In the genomic region with DNA sequence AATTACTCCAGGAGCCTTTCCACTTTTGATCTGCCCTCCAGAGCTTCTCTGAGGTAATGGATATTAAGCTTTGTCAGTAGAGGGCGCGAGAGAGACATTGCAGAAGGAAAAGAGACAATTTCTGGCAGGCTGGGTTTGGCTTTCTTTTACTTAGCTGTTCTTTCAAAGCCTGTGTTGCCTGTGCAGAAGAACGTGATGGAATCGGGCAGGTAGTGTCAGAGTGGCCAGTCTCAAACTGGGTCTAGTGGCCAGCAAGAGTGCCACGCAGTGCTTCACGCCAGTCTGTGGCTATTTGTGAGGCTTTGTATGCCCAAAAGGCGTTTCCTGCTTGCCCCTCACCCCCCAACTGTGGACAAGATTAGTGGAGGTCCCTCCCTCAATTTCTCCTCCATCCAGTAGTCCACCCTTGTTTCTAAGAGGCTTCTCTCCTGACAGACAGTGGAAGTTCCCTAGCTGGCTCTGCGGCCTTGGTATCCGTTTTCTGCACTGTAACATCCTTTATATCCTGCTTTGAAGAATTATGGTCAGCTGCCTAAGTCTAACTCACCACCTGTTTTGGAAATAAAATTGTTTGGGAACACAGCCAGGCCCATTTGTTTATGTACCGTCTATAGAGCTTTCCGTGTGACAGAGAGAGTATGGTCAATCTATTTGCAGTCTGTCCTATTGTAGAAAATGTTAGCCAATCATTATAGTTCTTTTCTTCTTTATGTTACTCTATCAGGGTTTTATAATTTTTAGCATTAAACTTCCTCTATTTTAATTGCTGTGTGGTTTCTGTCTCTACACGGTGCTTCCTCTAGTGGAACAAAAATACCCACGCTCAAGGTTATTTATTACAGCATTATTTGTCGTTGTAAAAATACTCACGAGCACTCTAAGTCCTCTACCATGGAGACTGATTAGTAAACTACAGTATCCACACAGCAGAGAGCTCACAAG, we compare ENCODE assay signal across 8 mouse cellular contexts. TPM values are rescaled to one million over a fixed set of nuclear protein-coding genes. Genes with fewer than 3 reads are reported as not detected.
DNase-seq lines count a peak whose midpoint lies in the region; ATAC-seq lines count a peak whose summit lies in the region.

No protein-coding gene starts in this region.

- no peak overlapping the region for H3K9ac ChIP-seq in midbrain, embryonic 14.5 days (replicated peaks; ENCODE audit: low read length)

- H3K27me3 ChIP-seq in midbrain, embryonic 14.5 days (ENCODE audit: control insufficient read depth, insufficient read depth, low read length), result no peaks in the 10 kb centered on the region

- ATAC-seq in granulocyte monocyte progenitor cell, adult 5-6 weeks (replicated peaks; ENCODE audit: poor library complexity, severe bottlenecking), result peak; percentile 75
- no peak; the same call in 1 of the 2 replicates for ATAC-seq in midbrain, embryonic 14.5 days (ENCODE audit: low FRiP score, low TSS enrichment)

- no peak overlapping the region for H3K4me3 ChIP-seq in midbrain, embryonic 14.5 days (replicated peaks; ENCODE audit: low read depth, low read length)

- intact Hi-C loops in heart, postnatal 25 days (cut with DNase I), result loop anchor here (1.0 kb wide), 1 partner anchor 76 kb away; no protein-coding TSS in a partner anchor
- intact Hi-C loops in left cerebral cortex, postnatal 4 days (cut with DNase I), result loop anchor here (5.0 kb wide), 1 partner anchor 79 kb away; no protein-coding TSS in a partner anchor

- 59% methylated on average over 15 of the region's 15 CpGs for WGBS in midbrain, embryonic 14.5 days

- peak; percentile 82 for DNase-seq in heart, adult 11 months
- no peak for DNase-seq in heart, postnatal 25 days (ENCODE audit: low spot score)
- DNase-seq in cerebellum, postnatal 36 days, result peak; percentile 54 to 77
- peak; percentile 27 for DNase-seq in kidney, adult 18-20 months
- peak; percentile 62 for DNase-seq in left cerebral cortex, postnatal 4 days
- DNase-seq in midbrain, embryonic 14.5 days, result peak; percentile 93
- peak; percentile 45 to 61 for DNase-seq in spleen, postnatal 36 days (ENCODE audit: low spot score in 2 of 2)

- no peaks in the 10 kb centered on the region for H3K4me1 ChIP-seq in midbrain, embryonic 14.5 days (ENCODE audit: control insufficient read depth, insufficient read depth, low read length)

- no peaks in the 10 kb centered on the region for H3K9me3 ChIP-seq in midbrain, embryonic 14.5 days (ENCODE audit: control insufficient read depth, low read length)

- H3K36me3 ChIP-seq in midbrain, embryonic 14.5 days (ENCODE audit: control insufficient read depth, insufficient read depth, low read length), result no peaks in the 10 kb centered on the region

- H3K4me2 ChIP-seq in midbrain, embryonic 14.5 days (ENCODE audit: low read length), result peak overlapping the region; percentile 13; the same call in 1 of the 2 replicates

- H3K27ac ChIP-seq in midbrain, embryonic 14.5 days (replicated peaks; ENCODE audit: low read depth, low read length), result no peak overlapping the region

RNA-seq across cellular contexts. Expression of a gene that starts 22.5 kb away (rescaled TPM):
- total RNA-seq in heart, postnatal 25 days (2021), result 1 to 10 TPM; 8.1 to 9.0 TPM
- total RNA-seq in granulocyte monocyte progenitor cell, adult 5-6 weeks (2014; fragmentation: Nextera tagmentation), result 0.81 and 1.7 TPM in 2 replicates
- 1.2 and 2.4 TPM in 2 replicates for total RNA-seq in granulocyte monocyte progenitor cell, adult 5-6 weeks (2017)
- 10 to 100 TPM; 23.0 to 25.4 TPM for total RNA-seq in left cerebral cortex, postnatal 4 days (2021)
- 6.2 and 6.5 TPM in 2 replicates for polyA plus RNA-seq in midbrain, embryonic 14.5 days (2014; fragmentation: Nextera tagmentation; extraction: Ambion mirVana)
